Mouse (Mus musculus) erythroblast, embryonic 14.5 days (primary cell): ENCODE results near the gene Prkca.

ENCODE experiments used
- GATA1 ChIP-seq: IDR thresholded peaks from 2 replicates; pipeline ENCODE4 v1.6.1; 2012; ENCODE audit warnings: low read length, inconsistent platforms, mixed read lengths
- TAL1 ChIP-seq: IDR thresholded peaks from 3 replicates; pipeline ENCODE4 v1.6.1; 2012; ENCODE audit warnings: low read length, inconsistent platforms, mixed read lengths

GRCm38 (mm10) chr11:108057138-108057537 is 286.6 kb downstream of the Prkca start:
- no peak for TF ChIP-seq TAL1
- TF ChIP-seq GATA1, result no peak
